Mouse (Mus musculus) midbrain, embryonic 14.5 days (tissue): Measurements from ENCODE around the gene D5Ertd579e. TPM values are rescaled to one million over a fixed set of nuclear protein-coding genes. Genes with fewer than 3 reads are reported as not detected.

Source experiments
- ATAC-seq: fragments of 200-750 bp; cut with Nextera tagmentation; 2 replicates; pipeline ENCODE4 v1.8.0; 2017; ENCODE audit warnings: moderate number of reproducible peaks, moderate library complexity; ENCODE audit not compliant: low FRiP score, low TSS enrichment
- DNase-seq: peaks from one replicate; pipeline ENCODE4 v3.0.0-alpha.2; 2015
- H3K27ac ChIP-seq: fragments of 300-500 bp; sonication (generic); replicated peaks from 2 replicates; pipeline ENCODE4 v1.5.1; 2014; ENCODE audit warnings: mild to moderate bottlenecking, low read depth, low read length, moderate library complexity
- H3K27me3 ChIP-seq: fragments of 300-500 bp; sonication (generic); 2 replicates; pipeline ENCODE4 v1.6.1; 2014; ENCODE audit warnings: low read length, control low read depth, mixed read lengths; ENCODE audit not compliant: control insufficient read depth, insufficient read depth
- H3K36me3 ChIP-seq: fragments of 300-500 bp; sonication (generic); 2 replicates; pipeline ENCODE4 v1.6.1; 2014; ENCODE audit warnings: low read length, control low read depth; ENCODE audit not compliant: control insufficient read depth, insufficient read depth
- H3K4me1 ChIP-seq: fragments of 300-500 bp; sonication (generic); 2 replicates; pipeline ENCODE4 v1.6.1; 2014; ENCODE audit warnings: mild to moderate bottlenecking, antibody characterized with exemption, low read length, control low read depth; ENCODE audit not compliant: control insufficient read depth, insufficient read depth
- H3K4me2 ChIP-seq: fragments of 300-500 bp; sonication (generic); 2 replicates; pipeline ENCODE4 v1.6.1; 2014; ENCODE audit warnings: mild to moderate bottlenecking, low read length, moderate library complexity
- H3K4me3 ChIP-seq: fragments of 300-500 bp; sonication (generic); replicated peaks from 2 replicates; pipeline ENCODE4 v1.5.1; 2014; ENCODE audit warnings: low read depth, low read length
- H3K9ac ChIP-seq: fragments of 300-500 bp; sonication (generic); replicated peaks from 2 replicates; pipeline ENCODE4 v1.6.1; 2014; ENCODE audit warnings: mild to moderate bottlenecking, low read length, moderate library complexity
- H3K9me3 ChIP-seq: fragments of 300-500 bp; sonication (generic); 2 replicates; pipeline ENCODE4 v1.6.1; 2016; ENCODE audit warnings: low read length, control low read depth, mixed read lengths; ENCODE audit not compliant: control insufficient read depth
- WGBS: fragments of 180-500 bp; shearing (Covaris S2); extraction: QIAGEN DNeasy Blood & Tissue Kit; methylation state at CpG from one replicate; pipeline ENCODE4 v1.1.7; 2014; 5-methylcytosine and 5-hydroxymethylcytosine counted together
- polyA plus RNA-seq: library from polyadenylated mRNA; unstranded; fragments of >200 nt; fragmentation: Nextera tagmentation; extraction: Ambion mirVana; gene quantifications from 2 replicates; pipeline ENCODE4 v1.2.1, GENCODE M21; 2014

Gene D5Ertd579e
- polyA plus RNA-seq, 1 experiment from 2014 or later: 53.7 TPM

DNA sequence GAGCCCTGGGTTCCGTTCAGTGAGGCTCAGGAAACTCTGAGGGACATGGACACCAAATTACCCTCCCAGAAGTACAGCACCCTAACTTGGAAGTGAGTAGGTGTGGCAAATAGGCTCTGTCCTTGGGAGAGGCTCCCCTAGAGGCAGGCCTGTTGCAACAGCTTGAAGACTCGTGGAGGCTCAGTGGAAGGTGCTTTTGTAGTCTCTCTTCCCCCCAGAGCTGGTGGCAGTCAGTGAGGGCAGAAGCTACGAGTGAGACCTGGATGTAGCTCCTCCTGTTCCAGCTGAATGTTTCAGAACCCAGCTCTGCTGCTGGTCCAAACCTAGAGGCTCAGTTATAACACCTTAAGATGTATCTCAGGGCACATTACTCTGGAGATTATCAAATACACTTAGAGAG, 100.7 kb downstream of the D5Ertd579e start:
- no peak overlapping the region for H3K9ac ChIP-seq
- WGBS: 40% methylated on average over 3 of the region's 3 CpGs
- no peak overlapping the region for H3K27ac ChIP-seq
- H3K9me3 ChIP-seq: no peaks in the 10 kb centered on the region
- H3K4me1 ChIP-seq: no peaks in the 10 kb centered on the region
- peaks cover 12% of the 10 kb centered on the region for H3K36me3 ChIP-seq
- ATAC-seq: no peak
- H3K27me3 ChIP-seq: no peaks in the 10 kb centered on the region
- no peak overlapping the region for H3K4me3 ChIP-seq
- H3K4me2 ChIP-seq: no peak overlapping the region
- no peak for DNase-seq

DNA sequence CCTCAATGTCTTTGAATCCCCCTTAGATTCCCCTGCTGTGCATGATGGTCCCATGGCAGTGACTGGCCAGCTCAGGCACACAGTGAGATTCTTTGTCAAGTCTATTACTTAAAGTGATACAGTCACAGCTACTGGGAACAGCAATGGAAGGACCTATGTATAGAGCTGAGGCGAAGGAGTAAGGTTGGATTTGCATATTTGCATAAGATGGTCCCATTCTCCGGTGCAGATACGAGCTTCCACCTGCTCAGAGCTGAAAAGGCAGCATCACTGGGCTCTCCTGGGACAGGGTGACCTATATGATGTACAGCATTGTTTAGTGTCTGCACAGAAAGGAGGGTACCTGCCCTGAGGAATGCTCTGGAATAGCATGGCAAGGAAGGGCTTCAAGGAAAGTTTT, 101.5 kb downstream of the D5Ertd579e start:
- WGBS: 76% methylated on average over 3 of the region's 3 CpGs
- ATAC-seq: no peak
- Histone ChIP-seq H3K9me3 (no peaks in the 10 kb centered on the region), H3K4me3 (no peak overlapping the region), H3K27ac (no peak overlapping the region), H3K27me3 (no peaks in the 10 kb centered on the region), H3K36me3 (peaks cover 4% of the 10 kb centered on the region), H3K9ac (no peak overlapping the region), H3K4me1 (no peaks in the 10 kb centered on the region), H3K4me2 (no peak overlapping the region)
- DNase-seq: no peak

GRCm38 (mm10) chr5:36593176-36593575, 102.6 kb downstream of the D5Ertd579e start, which contains the start of gene Tbc1d14:
Gene Tbc1d14, minus strand, starts transcription at chr5:36593276.
- no peaks in the 10 kb centered on the region for H3K27me3 ChIP-seq
- DNase-seq (no peak), ATAC-seq (no peak)
- no peaks in the 10 kb centered on the region for H3K4me1 ChIP-seq
- no peak within 1 kb of the TSS for H3K9ac ChIP-seq
- no peak within 1 kb of the TSS for H3K4me2 ChIP-seq
- no peak within 1 kb of the TSS for H3K4me3 ChIP-seq
- H3K36me3 ChIP-seq: no peaks in the 10 kb centered on the region
- no peaks in the 10 kb centered on the region for H3K9me3 ChIP-seq
- no peak within 1 kb of the TSS for H3K27ac ChIP-seq
- 94% methylated on average over 5 of the region's 5 CpGs for WGBS

DNA sequence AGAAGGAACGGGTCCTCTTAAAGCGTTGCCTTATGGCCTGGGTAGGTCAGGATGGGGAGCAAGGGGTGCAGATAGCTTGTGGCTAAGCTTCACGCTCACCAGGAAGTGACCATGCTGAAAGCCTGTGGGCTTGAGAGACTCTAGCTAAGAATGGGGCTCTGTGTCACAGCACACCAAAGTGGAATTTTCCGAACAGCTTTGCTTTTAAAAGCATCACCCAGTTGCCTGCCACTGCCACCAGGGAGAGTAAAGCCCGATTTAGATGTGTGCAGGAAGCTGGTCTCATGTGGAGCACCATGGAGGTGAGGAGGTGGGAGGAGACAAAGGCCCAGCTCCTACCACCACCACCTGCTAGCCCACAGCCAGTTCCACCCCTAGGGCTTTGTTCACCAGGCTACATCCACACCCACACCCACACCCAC, 105.3 kb downstream of the D5Ertd579e start:
- Histone ChIP-seq H3K4me3 (no peak overlapping the region), H3K4me1 (no peaks in the 10 kb centered on the region), H3K27ac (no peak overlapping the region), H3K9me3 (no peaks in the 10 kb centered on the region), H3K27me3 (no peaks in the 10 kb centered on the region), H3K4me2 (no peak overlapping the region), H3K9ac (no peak overlapping the region), H3K36me3 (no peaks in the 10 kb centered on the region)
- DNase-seq (no peak), ATAC-seq (no peak)
- WGBS: 77% methylated on average over 5 of the region's 5 CpGs

GRCm38 (mm10) chr5:36584299-36584698, 111.5 kb downstream of the D5Ertd579e start:
- WGBS: 70% methylated on average over 6 of the region's 6 CpGs
- no peak overlapping the region for H3K4me2 ChIP-seq

GRCm38 (mm10) chr5:36581924-36582642, 113.7 kb downstream of the D5Ertd579e start:
- H3K36me3 ChIP-seq: no peaks in the 10 kb centered on the region
- ATAC-seq (peak; percentile 97), DNase-seq (peak; percentile 99)
- H3K4me1 ChIP-seq: peaks cover 5% of the 10 kb centered on the region
- no peaks in the 10 kb centered on the region for H3K27me3 ChIP-seq
- peak overlapping the region; percentile 93 for H3K4me2 ChIP-seq
- under 1% methylated on average over 54 of the region's 54 CpGs for WGBS
- peak overlapping the region; percentile 72 for H3K4me3 ChIP-seq
- peak overlapping the region; percentile 69 for H3K9ac ChIP-seq
- H3K27ac ChIP-seq: peak overlapping the region; percentile 92
- H3K9me3 ChIP-seq: no peaks in the 10 kb centered on the region

More at GRCm38 (mm10) chr5:36584299-36584698, 111.5 kb downstream of the D5Ertd579e start:
- Histone ChIP-seq H3K4me1 (peaks cover 5% of the 10 kb centered on the region), H3K9me3 (no peaks in the 10 kb centered on the region), H3K27ac (no peak overlapping the region), H3K27me3 (no peaks in the 10 kb centered on the region), H3K36me3 (no peaks in the 10 kb centered on the region), H3K9ac (no peak overlapping the region), H3K4me3 (no peak overlapping the region)
- ATAC-seq (no peak), DNase-seq (no peak)

DNA sequence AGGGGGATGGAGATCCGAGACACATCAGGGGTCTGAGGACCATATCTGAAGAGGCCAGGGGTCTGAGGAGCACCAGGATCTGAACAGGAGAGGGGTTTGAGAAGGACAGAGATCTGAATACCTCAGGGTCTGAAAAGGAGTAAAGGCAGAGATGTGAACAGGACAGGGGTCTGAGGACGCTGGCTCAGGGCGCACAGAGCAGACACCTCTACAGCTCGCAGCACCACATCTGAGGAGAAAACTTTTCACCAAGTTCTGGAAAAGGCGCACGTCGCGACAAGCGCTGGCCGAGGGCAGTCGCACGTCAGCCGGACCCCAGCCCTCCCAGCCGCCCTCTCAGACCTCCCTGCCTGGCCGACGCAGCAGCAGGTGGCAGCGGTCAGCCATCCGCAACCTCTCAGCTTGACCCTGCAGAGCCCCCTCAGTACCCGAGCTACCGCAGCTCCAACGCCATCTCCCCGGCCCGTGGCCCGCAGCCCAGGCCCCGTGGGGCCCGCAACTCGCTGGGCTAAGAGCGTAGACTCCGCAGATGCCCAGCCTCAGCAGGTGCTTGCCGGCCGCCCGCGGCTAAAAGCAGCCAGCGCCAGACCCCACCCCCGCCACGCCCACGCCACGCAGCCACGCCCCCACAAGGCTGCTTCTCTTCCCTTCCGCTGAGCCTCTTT, 114.4 kb downstream of the D5Ertd579e start:
- under 1% methylated on average over 40 of the region's 40 CpGs for WGBS
- Histone ChIP-seq H3K27ac (peak overlapping the region; percentile 92), H3K9ac (peak overlapping the region; percentile 69), H3K4me3 (peak overlapping the region; percentile 72), H3K4me1 (peaks cover 5% of the 10 kb centered on the region), H3K9me3 (no peaks in the 10 kb centered on the region), H3K36me3 (no peaks in the 10 kb centered on the region), H3K27me3 (no peaks in the 10 kb centered on the region), H3K4me2 (peak overlapping the region; percentile 93)
- DNase-seq (no peak), ATAC-seq (no peak)

DNA sequence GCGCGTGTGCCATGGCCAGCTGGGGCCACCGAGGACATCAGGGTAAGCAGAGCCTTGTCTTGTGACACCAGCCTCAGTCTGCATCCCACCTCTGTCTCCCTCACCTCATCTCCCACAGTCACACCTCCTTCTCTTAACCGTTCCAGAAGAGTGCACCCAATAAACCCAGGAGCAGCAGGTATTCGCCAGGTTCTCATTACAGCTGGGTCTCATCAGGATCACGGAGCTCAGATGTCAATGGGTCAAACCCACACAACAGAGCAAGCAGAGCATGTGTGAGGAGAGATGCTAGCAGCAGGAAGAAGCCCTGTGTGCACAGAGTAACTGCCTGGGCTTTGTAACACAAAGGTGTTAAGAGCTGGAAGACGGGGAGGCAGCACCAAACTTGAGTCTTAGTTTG, 115.9 kb downstream of the D5Ertd579e start:
- Histone ChIP-seq H3K27me3 (no peaks in the 10 kb centered on the region), H3K4me1 (peaks cover 5% of the 10 kb centered on the region), H3K9ac (no peak overlapping the region), H3K27ac (no peak overlapping the region), H3K4me2 (no peak overlapping the region), H3K4me3 (no peak overlapping the region), H3K36me3 (no peaks in the 10 kb centered on the region), H3K9me3 (no peaks in the 10 kb centered on the region)
- no peak for DNase-seq
- ATAC-seq: no peak
- WGBS: 85% methylated on average over 7 of the region's 7 CpGs

DNA sequence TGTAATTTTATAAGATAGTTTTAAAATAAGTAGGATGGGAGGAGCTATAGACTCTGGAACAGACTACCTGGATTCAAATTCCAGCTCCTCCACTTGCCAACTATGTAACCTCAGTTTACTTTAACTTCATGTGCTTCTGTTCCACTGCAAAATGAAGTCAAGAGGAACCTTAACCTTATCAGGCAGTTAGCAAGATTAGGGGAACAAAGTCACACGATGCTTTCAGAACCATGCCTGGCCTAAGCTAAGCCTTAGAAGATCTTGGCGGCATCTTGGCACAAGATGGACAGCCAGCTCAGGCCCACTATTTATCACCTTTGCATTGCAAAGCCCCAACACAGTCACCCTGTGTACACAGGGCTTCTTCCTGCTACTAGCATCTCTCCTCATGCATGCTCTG, 116.8 kb downstream of the D5Ertd579e start:
- ATAC-seq (no peak), DNase-seq (no peak)
- no peak overlapping the region for H3K4me2 ChIP-seq
- H3K4me3 ChIP-seq: no peak overlapping the region
- H3K36me3 ChIP-seq: no peaks in the 10 kb centered on the region
- H3K4me1 ChIP-seq: peaks cover 5% of the 10 kb centered on the region
- no peak overlapping the region for H3K9ac ChIP-seq
- WGBS: 87% methylated on average over 2 of the region's 2 CpGs
- H3K9me3 ChIP-seq: no peaks in the 10 kb centered on the region
- H3K27ac ChIP-seq: no peak overlapping the region
- H3K27me3 ChIP-seq: no peaks in the 10 kb centered on the region
